Comparison of ENCODE assay signal across 8 mouse cellular contexts in genomic region chr11:115177559-115178195, GRCm38 (mm10). TPM values are rescaled to one million over a fixed set of nuclear protein-coding genes. Genes with fewer than 3 reads are reported as not detected.
DNase-seq lines count a peak whose midpoint lies in the region; ATAC-seq and TF ChIP-seq lines count a peak whose summit lies in the region.

No protein-coding gene starts in this region.

- no peaks in the 10 kb centered on the region for H3K9me3 ChIP-seq in lung, postnatal 0 days (ENCODE audit: low read length)
- no peaks in the 10 kb centered on the region for H3K9me3 ChIP-seq in hindbrain, embryonic 16.5 days (ENCODE audit: control insufficient read depth, low read length)
- H3K9me3 ChIP-seq in limb, embryonic 15.5 days = no peaks in the 10 kb centered on the region
- no peaks in the 10 kb centered on the region for H3K9me3 ChIP-seq in stomach, postnatal 0 days (ENCODE audit: control insufficient read depth, low read length)

- H3K27ac ChIP-seq in lung, postnatal 0 days (ENCODE audit: low read length) = no peak overlapping the region
- peak overlapping the region; percentile 60; the same call in 1 of the 2 replicates for H3K27ac ChIP-seq in hindbrain, embryonic 16.5 days (ENCODE audit: low read depth, low read length)
- peak overlapping the region; percentile 67 for H3K27ac ChIP-seq in limb, embryonic 15.5 days
- H3K27ac ChIP-seq in stomach, postnatal 0 days (replicated peaks) = 0 out of 2 replicates have a peak overlapping the region, but pooled peaks have one; percentile 24

- H3K9ac ChIP-seq in lung, postnatal 0 days (replicated peaks; ENCODE audit: low read depth) = no peak overlapping the region
- no peak overlapping the region for H3K9ac ChIP-seq in hindbrain, embryonic 16.5 days (ENCODE audit: low read depth, low read length)
- H3K9ac ChIP-seq in limb, embryonic 15.5 days = no peak overlapping the region
- H3K9ac ChIP-seq in stomach, postnatal 0 days (ENCODE audit: low read length) = no peak overlapping the region

- peak overlapping the region; percentile 32; the same call in 1 of the 2 replicates for H3K4me2 ChIP-seq in lung, postnatal 0 days (replicated peaks; ENCODE audit: low read depth, low read length)
- peak overlapping the region; percentile 4; the same call in 1 of the 2 replicates for H3K4me2 ChIP-seq in hindbrain, embryonic 16.5 days (ENCODE audit: low read length)
- H3K4me2 ChIP-seq in limb, embryonic 15.5 days = no peak overlapping the region
- peak overlapping the region; percentile 31; the same call in 1 of the 2 replicates for H3K4me2 ChIP-seq in stomach, postnatal 0 days (replicated peaks; ENCODE audit: low read depth)

- no peaks in the 10 kb centered on the region for H3K36me3 ChIP-seq in lung, postnatal 0 days (ENCODE audit: insufficient read depth, low read length)
- H3K36me3 ChIP-seq in hindbrain, embryonic 16.5 days (ENCODE audit: control insufficient read depth, insufficient read depth, low read length) = no peaks in the 10 kb centered on the region
- H3K36me3 ChIP-seq in limb, embryonic 15.5 days = no peaks in the 10 kb centered on the region
- no peaks in the 10 kb centered on the region for H3K36me3 ChIP-seq in stomach, postnatal 0 days (ENCODE audit: control insufficient read depth, insufficient read depth, low read length)

- no peak for DNase-seq in lung, postnatal 0 days (ENCODE audit: low spot score)
- no peak for DNase-seq in lung, postnatal 25 days (ENCODE audit: low spot score)
- DNase-seq in stomach, postnatal 0 days (ENCODE audit: low spot score) = peak; percentile 65
- DNase-seq in urinary bladder, postnatal 10 days (ENCODE audit: low spot score) = no peak
- no peak for DNase-seq in heart, postnatal 25 days (ENCODE audit: low spot score)
- no peak for DNase-seq in layer of hippocampus, adult 18-20 months (ENCODE audit: low spot score in 2 of 2)

- ATAC-seq in lung, postnatal 0 days = no peak
- ATAC-seq in hindbrain, embryonic 16.5 days = peak; percentile 85
- no peak for ATAC-seq in limb, embryonic 15.5 days (ENCODE audit: insufficient number of reproducible peaks, low FRiP score, low TSS enrichment, low read depth)
- ATAC-seq in stomach, postnatal 0 days (ENCODE audit: low FRiP score, low TSS enrichment) = peak; percentile 35; the same call in 1 of the 2 replicates

- H3K4me3 ChIP-seq in lung, postnatal 0 days (ENCODE audit: low read depth, low read length) = no peak overlapping the region
- H3K4me3 ChIP-seq in hindbrain, embryonic 16.5 days (ENCODE audit: low read length) = no peak overlapping the region
- no peak overlapping the region for H3K4me3 ChIP-seq in limb, embryonic 15.5 days
- H3K4me3 ChIP-seq in stomach, postnatal 0 days (ENCODE audit: low read depth, low read length) = no peak overlapping the region

- TF ChIP-seq CTCF in lung, postnatal 0 days (IDR thresholded peaks at IDR 0.05) = no peak
- no peak for TF ChIP-seq CTCF in stomach, postnatal 0 days (IDR thresholded peaks at IDR 0.05; ENCODE audit: low read depth)

- 31% methylated on average over 10 of the region's 10 CpGs for WGBS in lung, postnatal 0 days
- WGBS in hindbrain, embryonic 16.5 days = 27% methylated on average over 10 of the region's 10 CpGs
- 45% methylated on average over 10 of the region's 10 CpGs for WGBS in limb, embryonic 15.5 days
- WGBS in stomach, postnatal 0 days = 26% methylated on average over 10 of the region's 10 CpGs

- H3K4me1 ChIP-seq in lung, postnatal 0 days (ENCODE audit: insufficient read depth, low read depth, low read length) = peaks cover 10% of the 10 kb centered on the region
- peaks cover 45% of the 10 kb centered on the region for H3K4me1 ChIP-seq in hindbrain, embryonic 16.5 days (ENCODE audit: control insufficient read depth, insufficient read depth, low read depth, low read length)
- peaks cover 59% of the 10 kb centered on the region for H3K4me1 ChIP-seq in limb, embryonic 15.5 days
- H3K4me1 ChIP-seq in stomach, postnatal 0 days (replicated peaks; ENCODE audit: control insufficient read depth, insufficient read depth) = peaks cover 10% of the 10 kb centered on the region

- intact Hi-C loops in heart, postnatal 25 days (cut with DNase I) = no loop called here

- H3K27me3 ChIP-seq in lung, postnatal 0 days (replicated peaks; ENCODE audit: insufficient read depth, low read length) = no peaks in the 10 kb centered on the region
- H3K27me3 ChIP-seq in hindbrain, embryonic 16.5 days (replicated peaks; ENCODE audit: control insufficient read depth, insufficient read depth, low read length) = peaks cover 4% of the 10 kb centered on the region; the same call in 1 of the 2 replicates
- peaks cover 9% of the 10 kb centered on the region for H3K27me3 ChIP-seq in limb, embryonic 15.5 days
- H3K27me3 ChIP-seq in stomach, postnatal 0 days (ENCODE audit: control insufficient read depth, insufficient read depth, low read length) = no peaks in the 10 kb centered on the region

- TF ChIP-seq EP300 in lung, postnatal 0 days (IDR thresholded peaks at IDR 0.05) = no peak
- TF ChIP-seq EP300 in stomach, postnatal 0 days (optimal IDR thresholded peaks at IDR 0.05) = no peak

RNA-seq across cellular contexts. Expression of gene Tmem104, which starts 9.6 kb away (rescaled TPM):
- 9.6 and 10.5 TPM in 2 replicates for polyA plus RNA-seq in lung, postnatal 0 days (2015; fragmentation: Nextera tagmentation; extraction: Ambion mirVana)
- polyA plus RNA-seq in hindbrain, embryonic 16.5 days (2015; fragmentation: Nextera tagmentation; extraction: Ambion mirVana) = 12.3 and 13.1 TPM in 2 replicates
- 15.8 and 15.9 TPM in 2 replicates for polyA plus RNA-seq in limb, embryonic 15.5 days (2015; fragmentation: Nextera tagmentation; extraction: Ambion mirVana)
- polyA plus RNA-seq in stomach, postnatal 0 days (2015; fragmentation: Nextera tagmentation; extraction: Ambion mirVana) = 6.3 and 8.2 TPM in 2 replicates
- total RNA-seq in heart, postnatal 25 days (2021) = 10 to 100 TPM; 10.0 to 10.5 TPM
- 10 to 100 TPM; 16.7 to 17.7 TPM for total RNA-seq in layer of hippocampus, adult 18-20 months (2021)

RNA-seq across cellular contexts. Expression of gene Nat9, which starts 10.0 kb away (rescaled TPM):
- polyA plus RNA-seq in lung, postnatal 0 days (2015; fragmentation: Nextera tagmentation; extraction: Ambion mirVana) = 30.3 and 30.8 TPM in 2 replicates
- polyA plus RNA-seq in hindbrain, embryonic 16.5 days (2015; fragmentation: Nextera tagmentation; extraction: Ambion mirVana) = 20.9 and 24.6 TPM in 2 replicates
- 23.6 and 27.3 TPM in 2 replicates for polyA plus RNA-seq in limb, embryonic 15.5 days (2015; fragmentation: Nextera tagmentation; extraction: Ambion mirVana)
- polyA plus RNA-seq in stomach, postnatal 0 days (2015; fragmentation: Nextera tagmentation; extraction: Ambion mirVana) = 17.7 and 18.1 TPM in 2 replicates
- total RNA-seq in heart, postnatal 25 days (2021) = 10 to 100 TPM; 19.3 to 23.0 TPM
- 10 to 100 TPM; 24.2 to 26.0 TPM for total RNA-seq in layer of hippocampus, adult 18-20 months (2021)

RNA-seq across cellular contexts. Expression of gene Slc9a3r1, which starts 14.5 kb away (rescaled TPM):
- polyA plus RNA-seq in lung, postnatal 0 days (2015; fragmentation: Nextera tagmentation; extraction: Ambion mirVana) = 56.9 and 71.2 TPM in 2 replicates
- 81.5 and 93.4 TPM in 2 replicates for polyA plus RNA-seq in hindbrain, embryonic 16.5 days (2015; fragmentation: Nextera tagmentation; extraction: Ambion mirVana)
- 41.8 and 43.9 TPM in 2 replicates for polyA plus RNA-seq in limb, embryonic 15.5 days (2015; fragmentation: Nextera tagmentation; extraction: Ambion mirVana)
- polyA plus RNA-seq in stomach, postnatal 0 days (2015; fragmentation: Nextera tagmentation; extraction: Ambion mirVana) = 104 and 109 TPM in 2 replicates
- total RNA-seq in heart, postnatal 25 days (2021) = 10 to 100 TPM; 10.1 to 12.9 TPM
- total RNA-seq in layer of hippocampus, adult 18-20 months (2021) = 10 to 100 TPM; 66.9 to 70.4 TPM

RNA-seq across cellular contexts. Expression of gene Cd300lf, which starts 43.9 kb away (rescaled TPM):
- polyA plus RNA-seq in lung, postnatal 0 days (2015; fragmentation: Nextera tagmentation; extraction: Ambion mirVana) = 12.7 and 13.1 TPM in 2 replicates
- 0.29 and 0.32 TPM in 2 replicates for polyA plus RNA-seq in hindbrain, embryonic 16.5 days (2015; fragmentation: Nextera tagmentation; extraction: Ambion mirVana)
- 0.46 and 0.65 TPM in 2 replicates for polyA plus RNA-seq in limb, embryonic 15.5 days (2015; fragmentation: Nextera tagmentation; extraction: Ambion mirVana)
- polyA plus RNA-seq in stomach, postnatal 0 days (2015; fragmentation: Nextera tagmentation; extraction: Ambion mirVana) = 0.36 and 0.47 TPM in 2 replicates
- total RNA-seq in heart, postnatal 25 days (2021) = under 1 TPM in 1 of 2 experiments, not detected in 1; 0.28 TPM
- under 1 TPM; 0.45 to 0.51 TPM for total RNA-seq in layer of hippocampus, adult 18-20 months (2021)

Comparison
In these comparisons a context has a peak if more than half of its experiments do, and no peak if none do; other contexts are left out.
1. ATAC-seq: peak in hindbrain, embryonic 16.5 days (single experiment) and stomach, postnatal 0 days (single experiment); none in lung, postnatal 0 days (single experiment) and limb, embryonic 15.5 days (single experiment).